Mouse (Mus musculus): ENCODE results near the gene Padi6. TPM values are rescaled to one million over a fixed set of nuclear protein-coding genes. Genes with fewer than 3 reads are reported as not detected.

The Padi6 gene
- polyA plus RNA-seq, 1 experiment from 2014 or later: not detected

- Histone ChIP-seq H3K4me3 (replicated peaks) (no peak overlapping the region), H3K36me3 (peaks cover 78% of the 10 kb centered on the region), H3K9ac (no peak overlapping the region), H3K9me3 (replicated peaks) (no peaks in the 10 kb centered on the region), H3K4me2 (no peak overlapping the region), H3K4me1 (replicated peaks) (peaks cover 11% of the 10 kb centered on the region; the same call in 1 of the 2 replicates), H3K27ac (no peak overlapping the region), H3K27me3 (no peaks in the 10 kb centered on the region)
- 88% methylated on average over 20 of the region's 20 CpGs for WGBS (ENCODE audit: insufficient replicate concordance)
- DNase-seq (no peak), ATAC-seq (ENCODE audit: low read depth) (no peak)
Observed at GRCm38 (mm10) chr4:140721968-140722490, 20.4 kb downstream of the Padi6 start.

GRCm38 (mm10) chr4:140720091-140720490 lies 22.4 kb downstream of the Padi6 start:
- Histone ChIP-seq H3K4me3 (replicated peaks) (no peak overlapping the region), H3K9ac (no peak overlapping the region), H3K27ac (no peak overlapping the region), H3K36me3 (peaks cover 92% of the 10 kb centered on the region), H3K4me2 (no peak overlapping the region), H3K9me3 (replicated peaks) (no peaks in the 10 kb centered on the region), H3K4me1 (replicated peaks) (peaks cover 11% of the 10 kb centered on the region; the same call in 1 of the 2 replicates), H3K27me3 (no peaks in the 10 kb centered on the region)
- no peak for ATAC-seq (ENCODE audit: low read depth)
- no peak for DNase-seq
- WGBS (ENCODE audit: insufficient replicate concordance): 73% methylated on average over 5 of the region's 5 CpGs

GRCm38 (mm10) chr4:140718436-140718835 lies 24.0 kb downstream of the Padi6 start:
- Histone ChIP-seq H3K4me2 (no peak overlapping the region), H3K4me3 (replicated peaks) (no peak overlapping the region), H3K27me3 (no peaks in the 10 kb centered on the region), H3K27ac (no peak overlapping the region), H3K4me1 (replicated peaks) (peaks cover 22% of the 10 kb centered on the region), H3K36me3 (peaks cover 98% of the 10 kb centered on the region), H3K9me3 (replicated peaks) (no peaks in the 10 kb centered on the region), H3K9ac (no peak overlapping the region)
- WGBS (ENCODE audit: insufficient replicate concordance): 85% methylated on average over 9 of the region's 9 CpGs
- no peak for DNase-seq
- ATAC-seq (ENCODE audit: low read depth): no peak

DNA sequence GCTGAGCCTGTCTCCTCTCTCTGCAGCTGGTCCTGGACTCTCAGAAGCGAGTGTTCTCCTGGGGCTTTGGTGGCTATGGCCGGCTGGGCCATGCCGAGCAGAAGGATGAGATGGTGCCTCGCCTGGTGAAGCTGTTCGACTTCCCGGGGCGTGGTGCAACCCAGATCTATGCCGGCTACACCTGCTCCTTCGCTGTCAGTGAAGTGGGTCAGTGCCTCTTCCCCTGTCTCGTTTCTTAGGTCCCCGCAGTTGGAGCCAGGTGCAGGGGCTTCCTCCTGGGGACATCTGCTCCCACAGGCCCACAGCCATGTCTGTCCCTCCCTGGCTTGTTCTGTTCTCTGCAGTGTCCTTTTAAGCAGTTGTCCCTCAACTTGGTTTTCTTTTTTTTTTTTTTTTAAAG lies 25.4 kb downstream of the Padi6 start:
- no peak overlapping the region for H3K4me3 ChIP-seq (replicated peaks)
- WGBS (ENCODE audit: insufficient replicate concordance): 87% methylated on average over 11 of the region's 11 CpGs
- H3K36me3 ChIP-seq: peaks cover 98% of the 10 kb centered on the region
- peaks cover 31% of the 10 kb centered on the region for H3K4me1 ChIP-seq (replicated peaks)
- H3K27ac ChIP-seq: no peak overlapping the region
- DNase-seq (no peak), ATAC-seq (ENCODE audit: low read depth) (no peak)
- no peaks in the 10 kb centered on the region for H3K9me3 ChIP-seq (replicated peaks)
- H3K9ac ChIP-seq: no peak overlapping the region
- H3K27me3 ChIP-seq: no peaks in the 10 kb centered on the region
- no peak overlapping the region for H3K4me2 ChIP-seq

DNA sequence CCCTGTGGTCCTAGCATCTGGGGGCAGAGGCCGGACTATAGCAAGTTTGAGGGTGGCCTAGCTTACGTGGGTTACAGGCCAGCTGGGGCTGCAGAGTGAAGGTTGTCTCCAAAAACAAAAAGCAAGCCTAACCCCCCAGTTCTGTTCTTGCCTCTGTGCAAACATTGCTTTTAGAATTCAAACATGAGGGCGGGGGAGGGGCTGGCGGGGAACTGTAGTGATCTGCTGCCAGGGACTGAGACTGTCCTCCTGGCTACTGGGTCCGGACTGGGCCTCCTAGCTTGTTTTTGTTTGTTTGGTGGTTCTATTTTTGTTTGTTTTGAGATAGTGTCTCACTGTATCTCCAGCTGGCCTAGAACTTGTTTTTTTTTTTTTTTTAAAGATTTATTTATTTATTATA lies 27.9 kb downstream of the Padi6 start:
- peaks cover 32% of the 10 kb centered on the region for H3K4me1 ChIP-seq (replicated peaks)
- WGBS (ENCODE audit: insufficient replicate concordance): 76% methylated on average over 5 of the region's 5 CpGs
- no peak overlapping the region for H3K27ac ChIP-seq
- H3K4me2 ChIP-seq: no peak overlapping the region
- ATAC-seq (ENCODE audit: low read depth) (peak; percentile 1; the same call in 1 of the 2 replicates), DNase-seq (no peak)
- H3K9me3 ChIP-seq (replicated peaks): no peaks in the 10 kb centered on the region
- no peak overlapping the region for H3K9ac ChIP-seq
- H3K27me3 ChIP-seq: no peaks in the 10 kb centered on the region
- H3K36me3 ChIP-seq: peaks cover 98% of the 10 kb centered on the region
- no peak overlapping the region for H3K4me3 ChIP-seq (replicated peaks)

DNA sequence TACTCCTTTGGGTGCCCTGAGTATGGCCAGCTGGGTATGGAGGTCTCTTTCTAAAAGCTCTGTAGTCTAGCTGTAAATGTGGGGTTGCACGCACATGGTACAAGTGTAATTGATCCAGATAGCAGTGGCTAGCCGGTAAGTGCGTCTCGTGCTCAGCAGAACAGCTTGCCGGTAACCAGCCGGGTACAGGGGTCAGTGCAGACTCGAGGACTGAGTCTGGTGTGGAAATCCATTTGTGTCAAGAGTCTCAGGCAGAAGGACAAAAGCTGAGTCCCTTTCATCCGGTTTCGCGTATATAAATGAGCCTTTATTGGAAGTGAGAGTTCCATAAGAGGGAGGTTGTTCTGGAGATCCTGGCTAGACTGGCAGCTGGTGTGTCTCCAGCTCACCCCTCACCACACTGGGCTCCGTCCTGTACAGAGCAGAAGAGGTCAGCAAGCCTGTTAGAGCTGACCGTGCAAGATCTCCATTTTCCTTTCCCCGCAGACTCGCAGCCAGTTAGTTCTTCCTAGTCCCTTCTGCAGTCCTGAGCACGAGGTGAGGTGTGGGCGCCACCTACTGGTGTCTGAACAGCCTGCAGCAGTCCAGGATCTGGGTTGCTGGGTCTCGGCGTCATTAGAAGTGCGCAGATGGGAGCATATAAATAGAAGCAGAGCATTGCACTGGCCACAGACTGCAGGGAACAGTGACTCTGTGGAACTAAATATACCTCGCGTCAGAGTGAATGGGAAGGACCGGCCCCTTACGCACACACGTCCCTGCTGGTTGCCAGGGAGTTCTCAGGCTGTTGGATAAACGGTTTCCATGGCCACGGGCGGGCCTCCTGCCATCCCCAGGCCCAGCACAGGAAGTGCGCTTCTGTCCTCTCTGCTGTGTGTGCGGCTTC lies 28.7 kb downstream of the Padi6 start:
- H3K4me3 ChIP-seq (replicated peaks): no peak overlapping the region
- no peak overlapping the region for H3K9ac ChIP-seq

DNA sequence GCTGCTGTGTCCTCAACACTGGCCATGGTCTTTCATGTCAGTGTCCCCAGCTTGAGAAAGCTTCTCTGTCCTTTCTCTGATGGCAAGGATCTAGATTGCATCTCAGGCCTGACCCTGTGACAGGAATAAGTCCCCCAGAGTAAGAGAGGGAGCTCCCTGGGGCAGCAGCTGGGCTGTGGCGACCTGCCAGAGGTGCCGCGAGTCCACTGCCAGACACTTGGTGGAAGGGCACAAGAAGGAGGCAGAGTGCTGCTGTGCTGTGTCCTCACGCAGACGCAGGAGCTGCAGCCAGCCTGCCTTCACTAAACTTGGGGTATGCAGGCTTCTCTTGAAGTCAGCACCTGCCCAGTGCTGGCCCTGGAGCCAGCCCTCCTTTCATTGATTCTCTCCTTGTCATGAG lies 31.1 kb downstream of the Padi6 start:
- no peaks in the 10 kb centered on the region for H3K27me3 ChIP-seq
- H3K9ac ChIP-seq: no peak overlapping the region
- 77% methylated on average over 5 of the region's 5 CpGs for WGBS (ENCODE audit: insufficient replicate concordance)
- ATAC-seq (ENCODE audit: low read depth): no peak
- no peak for DNase-seq
- H3K4me2 ChIP-seq: no peak overlapping the region
- no peak overlapping the region for H3K4me3 ChIP-seq (replicated peaks)
- H3K4me1 ChIP-seq (replicated peaks): peaks cover 55% of the 10 kb centered on the region
- peaks cover 99% of the 10 kb centered on the region for H3K36me3 ChIP-seq
- no peaks in the 10 kb centered on the region for H3K9me3 ChIP-seq (replicated peaks)
- no peak overlapping the region for H3K27ac ChIP-seq

More for the DNA sequence above, 28.7 kb downstream of the Padi6 start:
- DNase-seq: peak; percentile 64
- Histone ChIP-seq H3K4me1 (replicated peaks) (peaks cover 37% of the 10 kb centered on the region), H3K4me2 (no peak overlapping the region), H3K27me3 (no peaks in the 10 kb centered on the region), H3K36me3 (peaks cover 98% of the 10 kb centered on the region), H3K27ac (peak overlapping the region; percentile 30; the same call in 1 of the 2 replicates), H3K9me3 (replicated peaks) (no peaks in the 10 kb centered on the region)
- 65% methylated on average over 29 of the region's 29 CpGs for WGBS (ENCODE audit: insufficient replicate concordance)
- peak; percentile 60 for ATAC-seq (ENCODE audit: low read depth)

DNA sequence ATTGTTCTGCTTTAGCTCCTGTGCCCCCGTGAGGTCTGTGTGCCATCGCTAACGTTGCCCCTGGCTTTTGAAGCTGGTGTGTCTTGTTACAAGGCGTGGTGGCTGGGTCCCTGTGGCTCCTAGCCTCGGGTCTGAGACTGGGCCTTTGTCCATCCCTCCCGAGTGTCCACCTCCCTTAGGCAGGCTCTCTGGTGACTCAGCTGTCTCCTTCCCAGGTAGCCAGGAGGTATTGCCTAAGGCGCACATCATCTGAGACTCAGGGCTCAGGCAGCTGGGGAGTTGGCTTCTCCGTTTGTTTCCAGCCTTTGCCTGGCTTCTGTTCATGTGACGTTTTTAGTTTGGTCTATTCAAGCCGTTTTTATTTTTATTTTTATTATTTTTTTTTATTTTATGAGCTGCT lies 31.7 kb downstream of the Padi6 start:
- WGBS (ENCODE audit: insufficient replicate concordance): 80% methylated on average over 10 of the region's 10 CpGs
- Histone ChIP-seq H3K27me3 (no peaks in the 10 kb centered on the region), H3K36me3 (peaks cover 99% of the 10 kb centered on the region), H3K27ac (no peak overlapping the region), H3K4me2 (no peak overlapping the region), H3K4me3 (replicated peaks) (no peak overlapping the region), H3K9ac (no peak overlapping the region), H3K9me3 (replicated peaks) (no peaks in the 10 kb centered on the region), H3K4me1 (replicated peaks) (peaks cover 61% of the 10 kb centered on the region)
- ATAC-seq (ENCODE audit: low read depth) (no peak), DNase-seq (no peak)

GRCm38 (mm10) chr4:140709617-140710016 lies 32.8 kb downstream of the Padi6 start:
- no peaks in the 10 kb centered on the region for H3K27me3 ChIP-seq
- no peak overlapping the region for H3K27ac ChIP-seq
- H3K4me2 ChIP-seq: no peak overlapping the region
- peaks cover 72% of the 10 kb centered on the region for H3K4me1 ChIP-seq (replicated peaks)
- peaks cover 100% of the 10 kb centered on the region for H3K36me3 ChIP-seq
- no peak overlapping the region for H3K9ac ChIP-seq
- WGBS (ENCODE audit: insufficient replicate concordance): 82% methylated on average over 10 of the region's 10 CpGs
- H3K9me3 ChIP-seq (replicated peaks): no peaks in the 10 kb centered on the region
- no peak for ATAC-seq (ENCODE audit: low read depth)
- DNase-seq: no peak
- H3K4me3 ChIP-seq (replicated peaks): no peak overlapping the region

- no peak for DNase-seq
- no peak overlapping the region for H3K4me3 ChIP-seq (replicated peaks)
- ATAC-seq (ENCODE audit: low read depth): no peak
- H3K4me1 ChIP-seq (replicated peaks): peaks cover 73% of the 10 kb centered on the region
- no peak overlapping the region for H3K27ac ChIP-seq
- WGBS (ENCODE audit: insufficient replicate concordance): 88% methylated on average over 7 of the region's 7 CpGs
- H3K36me3 ChIP-seq: peaks cover 100% of the 10 kb centered on the region
- H3K9ac ChIP-seq: no peak overlapping the region
- H3K4me2 ChIP-seq: no peak overlapping the region
- H3K9me3 ChIP-seq (replicated peaks): no peaks in the 10 kb centered on the region
- H3K27me3 ChIP-seq: no peaks in the 10 kb centered on the region
Observed at GRCm38 (mm10) chr4:140709111-140709510, 33.3 kb downstream of the Padi6 start.

- H3K4me3 ChIP-seq (replicated peaks): no peak overlapping the region
- H3K4me2 ChIP-seq: no peak overlapping the region
- H3K4me1 ChIP-seq (replicated peaks): peaks cover 74% of the 10 kb centered on the region
- no peak for DNase-seq
- peaks cover 98% of the 10 kb centered on the region for H3K36me3 ChIP-seq
- no peak for ATAC-seq (ENCODE audit: low read depth)
- WGBS (ENCODE audit: insufficient replicate concordance): 74% methylated on average over 18 of the region's 18 CpGs
- no peaks in the 10 kb centered on the region for H3K9me3 ChIP-seq (replicated peaks)
- no peaks in the 10 kb centered on the region for H3K27me3 ChIP-seq
- H3K27ac ChIP-seq: 0 out of 2 replicates have a peak overlapping the region, but pooled peaks have one; percentile 3
- no peak overlapping the region for H3K9ac ChIP-seq
Observed at GRCm38 (mm10) chr4:140708297-140708927, 34.0 kb downstream of the Padi6 start.

Data from liver, embryonic 13.5 days (tissue).